Mouse (Mus musculus): ENCODE measurements at regions not wholly inside any gene's neighbourhood (a gene's known extent, or its start where the extent isn't known, plus 50 kb on each side); places are given as distances from the start of the nearest gene placed in this dataset.

DNA sequence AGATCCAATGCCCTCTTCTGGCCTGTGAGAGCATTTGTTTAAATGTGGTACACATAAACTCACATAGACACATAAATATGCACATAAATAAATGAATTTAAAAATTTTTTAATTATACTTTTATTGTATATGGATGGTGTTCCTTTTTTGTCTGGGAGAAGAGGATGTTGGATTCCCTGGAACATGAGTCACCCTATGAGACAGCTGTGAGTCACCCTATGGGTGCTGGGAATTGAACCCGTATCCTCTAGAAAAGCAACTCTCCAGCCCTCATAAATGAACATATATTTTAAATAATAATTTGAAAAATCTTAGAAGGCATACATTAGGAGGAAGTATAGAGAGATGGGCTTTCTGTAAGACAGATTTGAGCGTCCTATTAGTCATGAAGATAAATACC, 76.1 kb upstream of the Dynlt3 start:
- H3K4me2 ChIP-seq (ENCODE audit: low read depth, low read length): no peak overlapping the region
- no peaks in the 10 kb centered on the region for H3K36me3 ChIP-seq (ENCODE audit: insufficient read depth, low read length)
- H3K9me3 ChIP-seq (ENCODE audit: low read length): no peaks in the 10 kb centered on the region
- TF ChIP-seq CTCF (IDR thresholded peaks at IDR 0.05; ENCODE audit: low read depth): no peak
- no peaks in the 10 kb centered on the region for H3K4me1 ChIP-seq (ENCODE audit: insufficient read depth, low read length)
- WGBS: 90% methylated on average over 2 of the region's 2 CpGs
- H3K9ac ChIP-seq (replicated peaks; ENCODE audit: low read length): no peak overlapping the region
- no peak overlapping the region for H3K27ac ChIP-seq
- H3K4me3 ChIP-seq (ENCODE audit: low read length): no peak overlapping the region
- DNase-seq (ENCODE audit: low spot score) (no peak), ATAC-seq (no peak)
- no peaks in the 10 kb centered on the region for H3K27me3 ChIP-seq (ENCODE audit: insufficient read depth, low read length)

DNA sequence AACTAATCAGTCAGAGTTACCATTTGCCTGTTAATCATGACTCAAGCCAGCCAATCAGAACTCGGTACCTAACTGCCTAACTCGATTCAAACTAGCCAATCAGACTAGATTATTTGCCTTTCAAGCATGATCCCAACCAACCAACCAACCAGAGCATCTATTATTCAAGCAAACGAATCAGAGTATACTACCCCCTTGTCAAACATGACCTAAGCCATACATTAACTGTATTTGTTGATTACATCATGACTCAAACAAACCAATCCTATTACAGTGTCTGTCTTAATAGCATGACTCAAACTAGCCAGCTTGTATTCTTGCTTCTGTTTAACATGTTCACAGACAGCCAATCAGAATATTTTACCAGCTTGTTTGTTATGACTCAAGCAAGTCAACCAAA, 79.7 kb upstream of the Dynlt3 start:
- WGBS: 77% methylated on average over 3 of the region's 3 CpGs
- ATAC-seq: no peak
- H3K9ac ChIP-seq (replicated peaks; ENCODE audit: low read length): no peak overlapping the region

DNA sequence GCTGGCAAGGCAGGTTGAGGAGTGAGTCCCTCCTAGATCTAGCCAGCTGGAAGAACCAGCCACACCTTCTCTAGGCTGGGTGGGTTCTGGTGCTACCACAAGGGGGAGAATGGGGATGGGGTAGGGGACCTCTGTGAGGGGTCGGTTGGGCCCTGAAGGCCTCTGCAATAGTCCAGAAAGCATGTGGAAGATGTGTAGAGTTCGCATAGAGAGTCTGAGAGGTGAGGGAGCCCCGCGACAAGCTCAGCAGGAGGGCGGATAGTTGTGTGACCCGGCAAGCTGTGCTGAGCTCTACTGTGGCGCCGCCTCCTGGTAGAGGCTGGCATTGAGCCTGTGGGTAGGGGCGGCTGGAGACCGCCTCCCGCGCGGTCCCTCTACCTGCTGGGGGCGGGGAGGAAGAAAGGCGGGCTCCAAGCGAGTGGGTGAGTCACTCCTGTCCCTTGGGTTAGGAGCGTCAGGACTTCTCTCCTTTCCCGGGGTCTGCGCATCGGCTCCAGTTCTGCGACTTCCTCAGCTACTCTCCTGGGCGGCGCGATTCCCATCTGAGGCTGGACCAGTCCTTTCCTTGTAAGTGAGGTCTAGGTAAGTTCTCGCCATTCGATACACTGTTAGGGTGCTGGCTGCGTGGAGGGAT, 84.6 kb upstream of the Dynlt3 start:
- H3K9ac ChIP-seq (replicated peaks; ENCODE audit: low read length): no peak overlapping the region
- H3K4me2 ChIP-seq (ENCODE audit: low read depth, low read length): peak overlapping the region; percentile 51
- peak overlapping the region; percentile 33 for H3K4me3 ChIP-seq (ENCODE audit: low read length)
- H3K27me3 ChIP-seq (ENCODE audit: insufficient read depth, low read length): no peaks in the 10 kb centered on the region
- H3K27ac ChIP-seq: no peak overlapping the region
- no peaks in the 10 kb centered on the region for H3K9me3 ChIP-seq (ENCODE audit: low read length)
- H3K36me3 ChIP-seq (ENCODE audit: insufficient read depth, low read length): no peaks in the 10 kb centered on the region
- no peaks in the 10 kb centered on the region for H3K4me1 ChIP-seq (ENCODE audit: insufficient read depth, low read length)
- DNase-seq (ENCODE audit: low spot score): peak; percentile 35
- 30% methylated on average over 22 of the region's 27 CpGs for WGBS
- TF ChIP-seq CTCF (IDR thresholded peaks at IDR 0.05; ENCODE audit: low read depth): peak; percentile 57
- ATAC-seq: peak; percentile 62

More for the DNA sequence above, 79.7 kb upstream of the Dynlt3 start:
- Histone ChIP-seq H3K4me3 (ENCODE audit: low read length) (no peak overlapping the region), H3K9me3 (ENCODE audit: low read length) (no peaks in the 10 kb centered on the region), H3K4me1 (ENCODE audit: insufficient read depth, low read length) (no peaks in the 10 kb centered on the region), H3K36me3 (ENCODE audit: insufficient read depth, low read length) (no peaks in the 10 kb centered on the region), H3K4me2 (ENCODE audit: low read depth, low read length) (no peak overlapping the region), H3K27ac (no peak overlapping the region), H3K27me3 (ENCODE audit: insufficient read depth, low read length) (no peaks in the 10 kb centered on the region)
- DNase-seq (ENCODE audit: low spot score): no peak
- TF ChIP-seq CTCF (IDR thresholded peaks at IDR 0.05; ENCODE audit: low read depth): no peak

DNA sequence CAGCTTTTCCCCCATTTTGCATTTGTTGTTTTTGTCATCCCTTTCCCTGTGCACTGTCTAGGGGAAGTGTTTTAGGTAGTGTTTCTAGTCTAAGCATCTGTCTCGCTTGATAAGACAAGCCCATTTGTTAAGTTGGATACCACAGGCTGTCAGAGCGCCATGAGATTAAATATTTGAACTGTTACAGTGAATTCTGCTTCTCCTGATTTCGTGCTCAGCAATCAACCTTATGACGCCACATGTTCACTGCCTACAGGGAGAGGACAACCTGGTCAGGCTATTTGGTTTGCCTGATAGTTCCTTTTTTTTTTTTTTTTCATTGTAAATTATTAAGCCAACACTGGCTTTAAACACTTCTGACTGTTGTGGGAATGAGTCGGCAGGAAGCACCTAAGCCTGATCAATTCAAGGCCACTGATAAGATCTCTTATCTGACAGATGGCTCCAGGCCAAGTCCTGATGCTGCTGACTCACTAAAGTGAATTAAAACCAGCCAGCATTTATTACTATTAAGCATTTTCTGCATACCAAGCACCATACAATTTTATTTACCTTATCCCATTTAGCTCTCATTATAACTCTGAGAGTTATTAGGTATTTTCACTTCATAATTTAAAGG, 90.3 kb upstream of the Dynlt3 start:
- DNase-seq (ENCODE audit: low spot score) (no peak), ATAC-seq (no peak)
- Histone ChIP-seq H3K9ac (replicated peaks; ENCODE audit: low read length) (no peak overlapping the region), H3K4me3 (ENCODE audit: low read length) (no peak overlapping the region), H3K4me1 (ENCODE audit: insufficient read depth, low read length) (no peaks in the 10 kb centered on the region), H3K4me2 (ENCODE audit: low read depth, low read length) (no peak overlapping the region), H3K27ac (no peak overlapping the region), H3K36me3 (ENCODE audit: insufficient read depth, low read length) (no peaks in the 10 kb centered on the region), H3K27me3 (ENCODE audit: insufficient read depth, low read length) (no peaks in the 10 kb centered on the region), H3K9me3 (ENCODE audit: low read length) (no peaks in the 10 kb centered on the region)
- WGBS: 69% methylated on average over 5 of the region's 5 CpGs
- no peak for TF ChIP-seq CTCF (IDR thresholded peaks at IDR 0.05; ENCODE audit: low read depth)

DNA sequence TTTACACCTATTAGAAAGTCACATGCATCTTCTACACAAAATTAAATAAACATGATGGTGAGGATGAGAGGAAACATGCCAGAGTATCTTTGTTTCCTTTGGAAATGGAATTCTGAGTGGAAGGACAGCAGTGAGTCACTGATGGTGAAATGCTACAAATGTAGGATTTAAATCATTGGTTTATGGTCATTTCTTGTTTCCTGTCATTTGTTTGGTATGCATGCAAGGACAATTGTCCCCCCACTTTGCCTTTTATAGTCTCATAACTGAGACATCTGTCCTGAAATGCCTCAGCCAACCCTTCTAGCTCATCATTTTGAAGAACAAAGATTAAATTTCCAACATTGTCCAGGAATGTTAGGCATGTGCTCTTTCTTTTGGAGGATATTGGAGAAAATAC, 77.2 kb upstream of the Hypm start:
- Histone ChIP-seq H3K9ac (replicated peaks; ENCODE audit: low read length) (no peak overlapping the region), H3K9me3 (ENCODE audit: low read length) (no peaks in the 10 kb centered on the region), H3K4me2 (ENCODE audit: low read depth, low read length) (no peak overlapping the region), H3K4me3 (ENCODE audit: low read length) (no peak overlapping the region), H3K36me3 (ENCODE audit: insufficient read depth, low read length) (no peaks in the 10 kb centered on the region), H3K27ac (no peak overlapping the region), H3K4me1 (ENCODE audit: insufficient read depth, low read length) (no peaks in the 10 kb centered on the region), H3K27me3 (ENCODE audit: insufficient read depth, low read length) (no peaks in the 10 kb centered on the region)
- DNase-seq (ENCODE audit: low spot score) (no peak), ATAC-seq (no peak)
- TF ChIP-seq CTCF (IDR thresholded peaks at IDR 0.05; ENCODE audit: low read depth): no peak

DNA sequence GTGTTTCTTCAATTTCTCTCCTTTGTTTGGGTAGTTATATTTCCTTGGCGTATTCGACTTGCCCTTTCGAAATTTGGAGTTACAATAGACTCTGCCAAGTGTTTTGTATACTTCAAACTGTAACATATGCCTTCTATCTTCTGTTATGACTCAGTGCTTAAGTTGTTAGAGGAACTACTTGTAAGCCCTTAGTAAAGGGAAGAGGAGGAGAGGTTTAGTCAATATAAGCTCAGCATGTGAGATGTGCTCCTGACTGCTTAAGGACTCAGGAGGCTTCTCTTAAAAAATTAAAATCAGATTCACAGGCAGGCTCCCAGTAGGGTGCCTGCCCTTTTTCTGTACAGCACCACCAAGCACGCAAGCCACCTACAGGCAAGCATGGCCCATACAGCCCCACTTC, 69.2 kb upstream of the Hypm start:
- H3K4me3 ChIP-seq (ENCODE audit: low read length): no peak overlapping the region
- H3K9me3 ChIP-seq (ENCODE audit: low read length): no peaks in the 10 kb centered on the region
- H3K27ac ChIP-seq: no peak overlapping the region
- H3K9ac ChIP-seq (replicated peaks; ENCODE audit: low read length): no peak overlapping the region
- no peak for TF ChIP-seq CTCF (IDR thresholded peaks at IDR 0.05; ENCODE audit: low read depth)
- H3K27me3 ChIP-seq (ENCODE audit: insufficient read depth, low read length): no peaks in the 10 kb centered on the region
- no peaks in the 10 kb centered on the region for H3K36me3 ChIP-seq (ENCODE audit: insufficient read depth, low read length)
- H3K4me1 ChIP-seq (ENCODE audit: insufficient read depth, low read length): no peaks in the 10 kb centered on the region
- no peak for ATAC-seq
- no peak for DNase-seq (ENCODE audit: low spot score)
- WGBS: 82% methylated on average over 4 of the region's 4 CpGs
- H3K4me2 ChIP-seq (ENCODE audit: low read depth, low read length): no peak overlapping the region

DNA sequence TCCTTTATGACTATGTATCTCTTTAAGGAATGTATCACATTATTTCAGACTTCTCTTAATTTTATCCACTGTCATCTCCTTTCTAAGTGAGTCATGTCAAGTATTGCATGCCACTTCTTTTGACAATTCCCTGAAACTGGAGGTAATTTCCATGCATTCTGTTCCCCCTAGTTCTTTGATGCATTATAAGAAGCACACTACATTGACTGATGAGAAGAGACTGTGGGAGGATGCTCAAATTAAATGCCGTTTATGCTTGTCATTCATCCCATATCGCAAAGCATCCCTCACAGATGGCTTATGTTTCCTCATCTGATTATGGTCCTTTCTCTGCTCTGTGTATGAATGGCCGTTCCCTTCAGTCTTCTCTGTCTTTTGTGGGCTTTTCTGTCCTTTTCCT, 57.2 kb upstream of the Hypm start:
- Histone ChIP-seq H3K4me2 (ENCODE audit: low read depth, low read length) (no peak overlapping the region), H3K4me3 (ENCODE audit: low read length) (no peak overlapping the region), H3K27me3 (ENCODE audit: insufficient read depth, low read length) (no peaks in the 10 kb centered on the region), H3K27ac (no peak overlapping the region), H3K9ac (replicated peaks; ENCODE audit: low read length) (no peak overlapping the region), H3K9me3 (ENCODE audit: low read length) (no peaks in the 10 kb centered on the region), H3K36me3 (ENCODE audit: insufficient read depth, low read length) (no peaks in the 10 kb centered on the region), H3K4me1 (ENCODE audit: insufficient read depth, low read length) (no peaks in the 10 kb centered on the region)
- DNase-seq (ENCODE audit: low spot score): no peak
- 40% methylated on average over 3 of the region's 3 CpGs for WGBS
- TF ChIP-seq CTCF (IDR thresholded peaks at IDR 0.05; ENCODE audit: low read depth): no peak
- no peak for ATAC-seq

Measured in hindbrain, postnatal 0 days (tissue).